Mouse (Mus musculus): Measurements from ENCODE around the gene Xrra1. TPM values are rescaled to one million over a fixed set of nuclear protein-coding genes. Genes with fewer than 3 reads are reported as not detected.
"Not testable (repeated sequence)": the region's sequence is repeated elsewhere in the genome, so short reads cannot be mapped to it uniquely, and the experiment has no call there.

Xrra1 gene
- polyA plus RNA-seq, 1 experiment = 1.3 TPM

- no peaks in the 10 kb centered on the region; the same call in 1 of the 2 replicates for H3K4me1 ChIP-seq (ENCODE audit: control insufficient read depth, insufficient read depth, low read length)
- TF ChIP-seq CTCF (IDR thresholded peaks at IDR 0.05; ENCODE audit: extremely low read depth, insufficient read depth, low read length) (no peak), POLR2A (IDR thresholded peaks at IDR 0.05; ENCODE audit: extremely low read depth, insufficient read depth, low read length) (no peak)
- no peak overlapping the region for H3K27ac ChIP-seq (ENCODE audit: insufficient read depth, low read length)
- H3K4me3 ChIP-seq (ENCODE audit: insufficient read depth, low read length) = no peak overlapping the region
Observed at GRCm38 (mm10) chr7:99920416-99920815, 61.5 kb downstream of the Xrra1 start.

GRCm38 (mm10) chr7:99926916-99927714 lies 68.2 kb downstream of the Xrra1 start:
- no peak overlapping the region for H3K4me3 ChIP-seq (ENCODE audit: insufficient read depth, low read length)
- H3K4me1 ChIP-seq (ENCODE audit: control insufficient read depth, insufficient read depth, low read length) = peaks cover 1% of the 10 kb centered on the region; the same call in 1 of the 2 replicates
- peak; percentile 80 for TF ChIP-seq CTCF (IDR thresholded peaks at IDR 0.05; ENCODE audit: extremely low read depth, insufficient read depth, low read length)
- TF ChIP-seq POLR2A (IDR thresholded peaks at IDR 0.05; ENCODE audit: extremely low read depth, insufficient read depth, low read length) = no peak
- H3K27ac ChIP-seq (ENCODE audit: insufficient read depth, low read length) = no peak overlapping the region

GRCm38 (mm10) chr7:99935758-99936157 lies 76.8 kb downstream of the Xrra1 start:
- TF ChIP-seq CTCF (IDR thresholded peaks at IDR 0.05; ENCODE audit: extremely low read depth, insufficient read depth, low read length) (peak; percentile 60), POLR2A (IDR thresholded peaks at IDR 0.05; ENCODE audit: extremely low read depth, insufficient read depth, low read length) (no peak)
- peaks cover 2% of the 10 kb centered on the region; the same call in 1 of the 2 replicates for H3K4me1 ChIP-seq (ENCODE audit: control insufficient read depth, insufficient read depth, low read length)
- no peak overlapping the region for H3K4me3 ChIP-seq (ENCODE audit: insufficient read depth, low read length)
- no peak overlapping the region for H3K27ac ChIP-seq (ENCODE audit: insufficient read depth, low read length)

GRCm38 (mm10) chr7:99940669-99941068 lies 81.8 kb downstream of the Xrra1 start:
- Histone ChIP-seq H3K4me1 (ENCODE audit: control insufficient read depth, insufficient read depth, low read length) (peaks cover 2% of the 10 kb centered on the region; the same call in 1 of the 2 replicates), H3K27ac (ENCODE audit: insufficient read depth, low read length) (no peak overlapping the region), H3K4me3 (ENCODE audit: insufficient read depth, low read length) (no peak overlapping the region)
- no peak for TF ChIP-seq CTCF (IDR thresholded peaks at IDR 0.05; ENCODE audit: extremely low read depth, insufficient read depth, low read length)
- no peak for TF ChIP-seq POLR2A (IDR thresholded peaks at IDR 0.05; ENCODE audit: extremely low read depth, insufficient read depth, low read length)

- H3K4me1 ChIP-seq (ENCODE audit: control insufficient read depth, insufficient read depth, low read length) = peaks cover 3% of the 10 kb centered on the region
- H3K4me3 ChIP-seq (ENCODE audit: insufficient read depth, low read length) = no peak overlapping the region
- no peak for TF ChIP-seq POLR2A (IDR thresholded peaks at IDR 0.05; ENCODE audit: extremely low read depth, insufficient read depth, low read length)
- no peak for TF ChIP-seq CTCF (IDR thresholded peaks at IDR 0.05; ENCODE audit: extremely low read depth, insufficient read depth, low read length)
- no peak overlapping the region for H3K27ac ChIP-seq (ENCODE audit: insufficient read depth, low read length)
Observed at GRCm38 (mm10) chr7:99944520-99944919, 85.6 kb downstream of the Xrra1 start.

GRCm38 (mm10) chr7:99945012-99945411 lies 86.1 kb downstream of the Xrra1 start:
- not testable (repeated sequence) for H3K4me3 ChIP-seq (ENCODE audit: insufficient read depth, low read length); H3K4me1 ChIP-seq (ENCODE audit: control insufficient read depth, insufficient read depth, low read length); H3K27ac ChIP-seq (ENCODE audit: insufficient read depth, low read length)

GRCm38 (mm10) chr7:99945939-99946338 lies 87.0 kb downstream of the Xrra1 start:
- TF ChIP-seq CTCF (IDR thresholded peaks at IDR 0.05; ENCODE audit: extremely low read depth, insufficient read depth, low read length) = no peak
- no peak for TF ChIP-seq POLR2A (IDR thresholded peaks at IDR 0.05; ENCODE audit: extremely low read depth, insufficient read depth, low read length)

GRCm38 (mm10) chr7:99946356-99946755 lies 87.4 kb downstream of the Xrra1 start:
- peaks cover 3% of the 10 kb centered on the region for H3K4me1 ChIP-seq (ENCODE audit: control insufficient read depth, insufficient read depth, low read length)
- no peak overlapping the region for H3K4me3 ChIP-seq (ENCODE audit: insufficient read depth, low read length)
- no peak for TF ChIP-seq POLR2A (IDR thresholded peaks at IDR 0.05; ENCODE audit: extremely low read depth, insufficient read depth, low read length)
- TF ChIP-seq CTCF (IDR thresholded peaks at IDR 0.05; ENCODE audit: extremely low read depth, insufficient read depth, low read length) = no peak
- peak overlapping the region; percentile 64 for H3K27ac ChIP-seq (ENCODE audit: insufficient read depth, low read length)

More at GRCm38 (mm10) chr7:99945939-99946338, 87.0 kb downstream of the Xrra1 start:
- Histone ChIP-seq H3K27ac (ENCODE audit: insufficient read depth, low read length) (no peak overlapping the region), H3K4me1 (ENCODE audit: control insufficient read depth, insufficient read depth, low read length) (peaks cover 3% of the 10 kb centered on the region), H3K4me3 (ENCODE audit: insufficient read depth, low read length) (no peak overlapping the region)

- no peak overlapping the region for H3K27ac ChIP-seq (ENCODE audit: insufficient read depth, low read length)
- H3K4me1 ChIP-seq (ENCODE audit: control insufficient read depth, insufficient read depth, low read length) = peaks cover 3% of the 10 kb centered on the region
- H3K4me3 ChIP-seq (ENCODE audit: insufficient read depth, low read length) = no peak overlapping the region
- TF ChIP-seq CTCF (IDR thresholded peaks at IDR 0.05; ENCODE audit: extremely low read depth, insufficient read depth, low read length) (no peak), POLR2A (IDR thresholded peaks at IDR 0.05; ENCODE audit: extremely low read depth, insufficient read depth, low read length) (no peak)
Observed at GRCm38 (mm10) chr7:99947329-99947728, 88.4 kb downstream of the Xrra1 start.

GRCm38 (mm10) chr7:99953442-99954098 lies 94.7 kb downstream of the Xrra1 start:
- Histone ChIP-seq H3K27ac (ENCODE audit: insufficient read depth, low read length) (no peak overlapping the region), H3K4me1 (ENCODE audit: control insufficient read depth, insufficient read depth, low read length) (peaks cover 7% of the 10 kb centered on the region), H3K4me3 (ENCODE audit: insufficient read depth, low read length) (no peak overlapping the region)
- TF ChIP-seq CTCF (IDR thresholded peaks at IDR 0.05; ENCODE audit: extremely low read depth, insufficient read depth, low read length) = no peak
- TF ChIP-seq POLR2A (IDR thresholded peaks at IDR 0.05; ENCODE audit: extremely low read depth, insufficient read depth, low read length) = peak; percentile 15; the same call in 1 of the 2 replicates

Measured in cortical plate, adult 2 months (tissue).